Mouse (Mus musculus) liver, embryonic 14.5 days (tissue): ENCODE data around the gene Rdh9.

Experiments used
- CTCF ChIP-seq: IDR thresholded peaks from 2 replicates; pipeline ENCODE4 v1.5.1; 2016; ENCODE audit warnings: antibody characterized with exemption, low read depth, control low read depth
- EP300 ChIP-seq: IDR thresholded peaks from 2 replicates; pipeline ENCODE4 v1.6.1; 2016; ENCODE audit warnings: antibody characterized with exemption, low read depth

GRCm38 (mm10) chr10:127754566-127755166, 21.5 kb upstream of the Rdh9 start:
- TF ChIP-seq CTCF: no peak
- TF ChIP-seq EP300: no peak
